Mouse (Mus musculus): ENCODE data around the gene Dip2c. TPM values are rescaled to one million over a fixed set of nuclear protein-coding genes. Genes with fewer than 3 reads are reported as not detected.
A peak's percentile ranks its signal among the peaks of the same experiment; 100 is the strongest.

The Dip2c gene
- total and polyA plus RNA-seq, 2 experiments from 2014 or later, result 8.8 to 67.4 TPM

DNA sequence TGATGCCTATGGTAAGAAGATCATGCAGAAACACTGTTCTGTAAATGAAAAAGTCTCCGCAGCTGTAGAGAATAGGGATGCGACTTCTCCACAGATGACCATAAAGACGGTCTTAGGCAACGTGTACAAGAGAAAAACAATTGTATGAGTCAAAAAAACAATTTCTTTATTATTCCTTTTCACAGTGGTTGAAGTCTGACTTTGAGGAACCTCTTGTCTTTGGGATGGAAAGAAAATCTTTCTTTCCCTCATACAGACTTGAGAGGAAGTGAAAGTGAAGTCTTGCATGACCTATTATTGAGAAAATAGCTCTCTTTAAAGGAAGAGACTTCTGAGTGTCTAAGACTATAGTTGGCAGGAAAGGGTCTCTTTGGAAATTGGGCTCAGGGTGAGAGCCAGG is 132.7 kb downstream of the Dip2c start:
- Histone ChIP-seq H3K27ac (ENCODE audit: low read depth, low read length) (no peak overlapping the region), H3K9me3 (ENCODE audit: low read length) (no peaks in the 10 kb centered on the region), H3K4me2 (ENCODE audit: low read depth) (no peak overlapping the region), H3K36me3 (ENCODE audit: insufficient read depth) (no peaks in the 10 kb centered on the region), H3K4me1 (ENCODE audit: insufficient read depth) (no peaks in the 10 kb centered on the region), H3K4me3 (ENCODE audit: low read depth, low read length) (no peak overlapping the region), H3K9ac (no peak overlapping the region), H3K27me3 (ENCODE audit: insufficient read depth, low read length) (no peaks in the 10 kb centered on the region)
- WGBS, result 91% methylated on average over 4 of the region's 4 CpGs
- DNase-seq (no peak), ATAC-seq (no peak)
- TF ChIP-seq CTCF (IDR thresholded peaks at IDR 0.05; ENCODE audit: low read depth), result no peak

- no peak for DNase-seq
- H3K9ac ChIP-seq, result no peak overlapping the region
- no peak overlapping the region for H3K27ac ChIP-seq (ENCODE audit: low read depth, low read length)
- no peaks in the 10 kb centered on the region for H3K9me3 ChIP-seq (ENCODE audit: low read length)
- WGBS, result 87% methylated on average over 3 of the region's 3 CpGs
- no peak for ATAC-seq
- H3K4me2 ChIP-seq (ENCODE audit: low read depth), result no peak overlapping the region
- no peaks in the 10 kb centered on the region for H3K36me3 ChIP-seq (ENCODE audit: insufficient read depth)
- no peaks in the 10 kb centered on the region for H3K27me3 ChIP-seq (ENCODE audit: insufficient read depth, low read length)
- no peaks in the 10 kb centered on the region; the same call in 1 of the 2 replicates for H3K4me1 ChIP-seq (ENCODE audit: insufficient read depth)
- TF ChIP-seq CTCF (IDR thresholded peaks at IDR 0.05; ENCODE audit: low read depth), result no peak
- H3K4me3 ChIP-seq (ENCODE audit: low read depth, low read length), result no peak overlapping the region
These were observed 142.1 kb downstream of the Dip2c start for GRCm38 (mm10) chr13:9418441-9418840.

DNA sequence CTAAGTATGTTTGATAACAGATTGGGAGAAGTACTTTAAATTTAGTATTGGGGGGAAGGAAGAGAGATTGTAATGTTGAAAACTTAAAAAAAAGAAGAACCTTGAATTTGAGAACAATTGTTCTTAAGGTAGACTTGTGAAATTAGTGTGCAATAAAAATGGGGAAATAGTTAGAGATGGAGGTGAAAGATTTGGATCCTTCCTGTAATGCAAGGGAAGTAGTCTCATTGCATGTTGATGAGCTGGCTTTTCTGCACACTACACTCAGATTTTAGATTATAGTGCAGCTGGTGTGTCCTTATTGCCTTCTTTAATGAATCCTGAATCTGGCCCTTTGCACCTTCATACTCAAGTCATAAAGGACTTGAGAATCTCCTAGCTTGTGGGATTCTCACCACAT is 142.9 kb downstream of the Dip2c start:
- Histone ChIP-seq H3K9ac (no peak overlapping the region), H3K27ac (ENCODE audit: low read depth, low read length) (no peak overlapping the region), H3K4me1 (ENCODE audit: insufficient read depth) (no peaks in the 10 kb centered on the region; the same call in 1 of the 2 replicates), H3K9me3 (ENCODE audit: low read length) (no peaks in the 10 kb centered on the region), H3K4me3 (ENCODE audit: low read depth, low read length) (no peak overlapping the region), H3K27me3 (ENCODE audit: insufficient read depth, low read length) (no peaks in the 10 kb centered on the region), H3K4me2 (ENCODE audit: low read depth) (no peak overlapping the region), H3K36me3 (ENCODE audit: insufficient read depth) (no peaks in the 10 kb centered on the region)
- ATAC-seq, result no peak
- no peak for TF ChIP-seq CTCF (IDR thresholded peaks at IDR 0.05; ENCODE audit: low read depth)
- DNase-seq, result no peak

GRCm38 (mm10) chr13:9421949-9422348 is 145.6 kb downstream of the Dip2c start:
- Histone ChIP-seq H3K9me3 (ENCODE audit: low read length) (no peaks in the 10 kb centered on the region), H3K4me2 (ENCODE audit: low read depth) (no peak overlapping the region), H3K36me3 (ENCODE audit: insufficient read depth) (no peaks in the 10 kb centered on the region), H3K9ac (no peak overlapping the region), H3K27ac (ENCODE audit: low read depth, low read length) (no peak overlapping the region), H3K4me1 (ENCODE audit: insufficient read depth) (no peaks in the 10 kb centered on the region; the same call in 1 of the 2 replicates), H3K4me3 (ENCODE audit: low read depth, low read length) (no peak overlapping the region), H3K27me3 (ENCODE audit: insufficient read depth, low read length) (no peaks in the 10 kb centered on the region)
- DNase-seq (no peak), ATAC-seq (no peak)
- WGBS, result 97% methylated on average over 4 of the region's 4 CpGs
- TF ChIP-seq CTCF (IDR thresholded peaks at IDR 0.05; ENCODE audit: low read depth), result no peak

- peak; percentile 76 for ATAC-seq
- Histone ChIP-seq H3K4me1 (ENCODE audit: insufficient read depth) (no peaks in the 10 kb centered on the region; the same call in 1 of the 2 replicates), H3K27me3 (ENCODE audit: insufficient read depth, low read length) (no peaks in the 10 kb centered on the region), H3K27ac (ENCODE audit: low read depth, low read length) (no peak overlapping the region), H3K4me2 (ENCODE audit: low read depth) (no peak overlapping the region), H3K9me3 (ENCODE audit: low read length) (no peaks in the 10 kb centered on the region), H3K4me3 (ENCODE audit: low read depth, low read length) (no peak overlapping the region), H3K36me3 (ENCODE audit: insufficient read depth) (no peaks in the 10 kb centered on the region), H3K9ac (no peak overlapping the region)
- peak; percentile 48 for DNase-seq
- 50% methylated on average over 1 of the region's 1 CpGs for WGBS
- TF ChIP-seq CTCF (IDR thresholded peaks at IDR 0.05; ENCODE audit: low read depth), result no peak
These were observed 146.5 kb downstream of the Dip2c start for GRCm38 (mm10) chr13:9422876-9423275.

DNA sequence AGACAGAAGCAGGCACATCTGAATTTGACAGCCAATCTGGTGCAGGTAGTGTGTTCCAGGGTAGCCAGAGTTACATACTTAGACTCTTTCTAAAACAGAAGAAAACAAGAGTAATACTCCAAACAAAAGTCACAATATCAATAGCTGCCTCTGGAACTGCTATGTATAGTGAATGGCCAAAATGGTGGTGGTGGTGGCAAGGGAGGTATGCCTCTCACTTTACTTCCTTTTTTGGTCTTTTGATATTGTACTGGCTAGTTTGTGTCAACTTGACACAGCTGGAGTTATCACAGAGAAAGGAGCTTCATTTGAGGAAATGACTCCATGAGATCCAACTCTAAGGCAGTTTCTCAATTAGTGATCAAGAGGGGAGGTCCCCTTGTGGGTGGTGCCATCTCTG is 148.1 kb downstream of the Dip2c start:
- Histone ChIP-seq H3K4me2 (ENCODE audit: low read depth) (no peak overlapping the region), H3K4me3 (ENCODE audit: low read depth, low read length) (no peak overlapping the region), H3K27me3 (ENCODE audit: insufficient read depth, low read length) (no peaks in the 10 kb centered on the region), H3K9me3 (ENCODE audit: low read length) (no peaks in the 10 kb centered on the region), H3K27ac (ENCODE audit: low read depth, low read length) (no peak overlapping the region), H3K4me1 (ENCODE audit: insufficient read depth) (no peaks in the 10 kb centered on the region; the same call in 1 of the 2 replicates), H3K36me3 (ENCODE audit: insufficient read depth) (no peaks in the 10 kb centered on the region), H3K9ac (no peak overlapping the region)
- no peak for ATAC-seq
- TF ChIP-seq CTCF (IDR thresholded peaks at IDR 0.05; ENCODE audit: low read depth), result no peak
- DNase-seq, result no peak

- TF ChIP-seq CTCF (IDR thresholded peaks at IDR 0.05; ENCODE audit: low read depth), result no peak
- no peaks in the 10 kb centered on the region; the same call in 1 of the 2 replicates for H3K4me1 ChIP-seq (ENCODE audit: insufficient read depth)
- no peak overlapping the region for H3K4me2 ChIP-seq (ENCODE audit: low read depth)
- H3K9me3 ChIP-seq (ENCODE audit: low read length), result no peaks in the 10 kb centered on the region
- H3K36me3 ChIP-seq (ENCODE audit: insufficient read depth), result no peaks in the 10 kb centered on the region
- no peak overlapping the region for H3K4me3 ChIP-seq (ENCODE audit: low read depth, low read length)
- no peaks in the 10 kb centered on the region for H3K27me3 ChIP-seq (ENCODE audit: insufficient read depth, low read length)
- no peak overlapping the region for H3K27ac ChIP-seq (ENCODE audit: low read depth, low read length)
- ATAC-seq, result no peak
- DNase-seq, result no peak
- no peak overlapping the region for H3K9ac ChIP-seq
These were observed 149.9 kb downstream of the Dip2c start for GRCm38 (mm10) chr13:9426267-9426666.

DNA sequence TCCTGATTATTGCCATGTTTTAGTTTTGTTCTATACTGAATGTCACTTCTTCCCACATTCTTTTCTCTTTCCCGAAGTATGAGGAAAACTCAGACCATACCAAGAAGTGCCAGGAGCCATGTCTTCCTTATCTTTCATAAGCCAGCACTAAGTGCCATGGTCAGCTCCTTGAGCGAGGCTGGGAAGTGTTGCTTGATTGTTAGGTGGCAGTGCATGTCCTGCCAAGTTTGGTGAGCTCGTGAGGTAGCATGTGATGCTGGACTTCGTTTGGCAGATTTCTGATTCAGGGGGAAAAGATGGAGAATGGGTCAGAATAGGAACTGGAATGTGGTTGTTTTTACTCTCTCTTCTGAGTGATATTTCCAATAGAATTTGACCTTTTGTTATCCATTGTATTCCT is 150.5 kb downstream of the Dip2c start:
- 63% methylated on average over 4 of the region's 4 CpGs for WGBS
- Histone ChIP-seq H3K4me1 (ENCODE audit: insufficient read depth) (no peaks in the 10 kb centered on the region; the same call in 1 of the 2 replicates), H3K4me3 (ENCODE audit: low read depth, low read length) (no peak overlapping the region), H3K27me3 (ENCODE audit: insufficient read depth, low read length) (no peaks in the 10 kb centered on the region), H3K4me2 (ENCODE audit: low read depth) (no peak overlapping the region), H3K36me3 (ENCODE audit: insufficient read depth) (no peaks in the 10 kb centered on the region), H3K27ac (ENCODE audit: low read depth, low read length) (no peak overlapping the region), H3K9ac (no peak overlapping the region), H3K9me3 (ENCODE audit: low read length) (no peaks in the 10 kb centered on the region)
- DNase-seq, result no peak
- no peak for ATAC-seq
- TF ChIP-seq CTCF (IDR thresholded peaks at IDR 0.05; ENCODE audit: low read depth), result no peak

All from forebrain, postnatal 0 days (tissue).